Mouse (Mus musculus) heart, postnatal 0 days (tissue): ENCODE data around the gene Adcyap1r1. TPM values are rescaled to one million over a fixed set of nuclear protein-coding genes. Genes with fewer than 3 reads are reported as not detected.

Experiments
- ATAC-seq: fragments of 200-750 bp; cut with Nextera tagmentation; 2 replicates; pipeline ENCODE4 v1.8.0; 2017; ENCODE audit warnings: low read depth, moderate number of reproducible peaks, moderate library complexity; ENCODE audit not compliant: insufficient read depth
- DNase-seq: peaks from one replicate; pipeline ENCODE4 v3.0.0-alpha.2; 2016; ENCODE audit warnings: low spot score
- H3K27ac ChIP-seq: fragments of 300-500 bp; sonication (generic); 2 replicates; pipeline ENCODE4 v1.5.1; 2014; ENCODE audit warnings: low read depth, mild to moderate bottlenecking
- H3K27me3 ChIP-seq: fragments of 300-500 bp; sonication (generic); 2 replicates; pipeline ENCODE4 v1.6.1; 2014; ENCODE audit warnings: low read length, mixed read lengths; ENCODE audit not compliant: control insufficient read depth, insufficient read depth
- H3K36me3 ChIP-seq: fragments of 300-500 bp; sonication (generic); replicated peaks from 2 replicates; pipeline ENCODE4 v1.6.1; 2014; ENCODE audit warnings: low read length, mixed read lengths; ENCODE audit not compliant: control insufficient read depth, insufficient read depth
- H3K4me1 ChIP-seq: fragments of 300-500 bp; sonication (generic); 2 replicates; pipeline ENCODE4 v1.6.1; 2014; ENCODE audit warnings: antibody characterized with exemption; ENCODE audit not compliant: control insufficient read depth, insufficient read depth
- H3K4me2 ChIP-seq: fragments of 300-500 bp; sonication (generic); 2 replicates; pipeline ENCODE4 v1.6.1; 2014; ENCODE audit warnings: low read depth, mild to moderate bottlenecking, low read length, moderate library complexity
- H3K4me3 ChIP-seq: fragments of 300-500 bp; sonication (generic); 2 replicates; pipeline ENCODE4 v1.5.1; 2014; ENCODE audit warnings: low read depth, low read length
- H3K9ac ChIP-seq: fragments of 300-500 bp; sonication (generic); replicated peaks from 2 replicates; pipeline ENCODE4 v1.6.1; 2014; ENCODE audit warnings: low read depth, low read length, mixed read lengths
- H3K9me3 ChIP-seq: fragments of 300-500 bp; sonication (generic); replicated peaks from 2 replicates; pipeline ENCODE4 v1.6.1; 2016; ENCODE audit warnings: low read length; ENCODE audit not compliant: control insufficient read depth
- CTCF ChIP-seq: IDR thresholded peaks from 2 replicates; pipeline ENCODE4 v1.5.1; 2016; ENCODE audit warnings: antibody characterized with exemption, control low read depth, low read depth
- EP300 ChIP-seq: IDR thresholded peaks from 2 replicates; pipeline ENCODE4 v1.6.1; 2016; ENCODE audit warnings: antibody characterized with exemption, low read depth
- WGBS: fragments of 180-500 bp; shearing (Covaris S2); extraction: QIAGEN DNeasy Blood & Tissue Kit; methylation state at CpG from one replicate; pipeline ENCODE4 v1.1.7; 2014; 5-methylcytosine and 5-hydroxymethylcytosine counted together
- polyA plus RNA-seq: library from polyadenylated mRNA; unstranded; fragments of >200 nt; fragmentation: Nextera tagmentation; extraction: Ambion mirVana; gene quantifications from 2 replicates; pipeline ENCODE4 v1.2.1, GENCODE M21; 2015
- total RNA-seq: library from RNA; depleted of rRNA; stranded (reverse); fragments of >200 nt; gene quantifications from 2 replicates; pipeline ENCODE4 v1.2.3, GENCODE M21; 2014; ENCODE audit warnings: low replicate concordance

The Adcyap1r1 gene
- total and polyA plus RNA-seq, 2 experiments from 2014 or later = 1.1 to 4.2 TPM

- no peaks in the 10 kb centered on the region for H3K27me3 ChIP-seq
- no peak overlapping the region for H3K9ac ChIP-seq
- TF ChIP-seq EP300 (no peak), CTCF (no peak)
- ATAC-seq = no peak
- H3K9me3 ChIP-seq = no peaks in the 10 kb centered on the region
- no peaks in the 10 kb centered on the region for H3K36me3 ChIP-seq
- WGBS = 54% methylated on average over 7 of the region's 7 CpGs
- H3K27ac ChIP-seq = no peak overlapping the region
- H3K4me1 ChIP-seq = 0 out of 2 replicates have a peak, but pooled peaks cover 3% of the 10 kb centered on the region
- no peak for DNase-seq
- no peak overlapping the region for H3K4me2 ChIP-seq
- H3K4me3 ChIP-seq = no peak overlapping the region
These were observed 41.5 kb upstream of the Adcyap1r1 start for GRCm38 (mm10) chr6:55410119-55410775.

- 0 out of 2 replicates have a peak, but pooled peaks cover 3% of the 10 kb centered on the region for H3K4me1 ChIP-seq
- H3K9ac ChIP-seq = no peak overlapping the region
- H3K27me3 ChIP-seq = no peaks in the 10 kb centered on the region
- TF ChIP-seq EP300 = no peak
- TF ChIP-seq CTCF = no peak
- no peak overlapping the region for H3K4me2 ChIP-seq
- peak; percentile 43 for DNase-seq
- WGBS = 30% methylated on average over 5 of the region's 5 CpGs
- H3K9me3 ChIP-seq = no peaks in the 10 kb centered on the region
- no peak overlapping the region for H3K4me3 ChIP-seq
- peak; percentile 53; the same call in 1 of the 2 replicates for ATAC-seq
- no peaks in the 10 kb centered on the region for H3K36me3 ChIP-seq
- H3K27ac ChIP-seq = no peak overlapping the region; the same call in 1 of the 2 replicates
These were observed 40.8 kb upstream of the Adcyap1r1 start for GRCm38 (mm10) chr6:55410977-55411376.

GRCm38 (mm10) chr6:55416202-55416601 is 35.6 kb upstream of the Adcyap1r1 start:
- Histone ChIP-seq H3K9ac (no peak overlapping the region), H3K4me3 (no peak overlapping the region), H3K36me3 (no peaks in the 10 kb centered on the region), H3K27ac (no peak overlapping the region), H3K9me3 (no peaks in the 10 kb centered on the region), H3K27me3 (no peaks in the 10 kb centered on the region), H3K4me2 (no peak overlapping the region), H3K4me1 (0 out of 2 replicates have a peak, but pooled peaks cover 3% of the 10 kb centered on the region)
- whole genome bisulfite sequencing = 76% methylated on average over 5 of the region's 5 CpGs
- DNase-seq (no peak), ATAC-seq (no peak)
- TF ChIP-seq CTCF = no peak
- no peak for TF ChIP-seq EP300

GRCm38 (mm10) chr6:55418746-55419410 is 32.9 kb upstream of the Adcyap1r1 start:
- Histone ChIP-seq H3K36me3 (no peaks in the 10 kb centered on the region), H3K27ac (no peak overlapping the region), H3K4me3 (no peak overlapping the region), H3K27me3 (no peaks in the 10 kb centered on the region), H3K4me2 (no peak overlapping the region), H3K9me3 (no peaks in the 10 kb centered on the region), H3K9ac (no peak overlapping the region), H3K4me1 (no peaks in the 10 kb centered on the region)
- no peak for DNase-seq
- no peak for ATAC-seq
- TF ChIP-seq EP300 (no peak), CTCF (no peak)
- whole genome bisulfite sequencing = 40% methylated on average over 2 of the region's 2 CpGs

- DNase-seq (no peak), ATAC-seq (0 out of 2 replicates have a peak, but pooled peaks have one; percentile 11)
- TF ChIP-seq CTCF (no peak), EP300 (no peak)
- Histone ChIP-seq H3K27ac (no peak overlapping the region), H3K27me3 (no peaks in the 10 kb centered on the region), H3K4me2 (no peak overlapping the region), H3K4me1 (no peaks in the 10 kb centered on the region), H3K9me3 (no peaks in the 10 kb centered on the region), H3K4me3 (no peak overlapping the region), H3K9ac (no peak overlapping the region), H3K36me3 (no peaks in the 10 kb centered on the region)
- WGBS = 38% methylated on average over 3 of the region's 3 CpGs
These were observed 31.4 kb upstream of the Adcyap1r1 start for GRCm38 (mm10) chr6:55420411-55420810.
